Mouse (Mus musculus) G1E (cell line): ENCODE results near the gene Jazf1. TPM values are rescaled to one million over a fixed set of nuclear protein-coding genes. Genes with fewer than 3 reads are reported as not detected.

Experiments used
- ATAC-seq: 2 replicates; pipeline ENCODE4 v1.8.0; 2016; ENCODE audit warnings: mild to moderate bottlenecking; ENCODE audit not compliant: insufficient number of reproducible peaks, poor library complexity, low FRiP score, severe bottlenecking; ENCODE audit errors: extremely low read depth
- DNase-seq: peaks from one replicate; pipeline ENCODE4 v3.0.0; 2012; ENCODE audit warnings: low spot score
- H3K27me3 ChIP-seq: 2 replicates; pipeline ENCODE4 v1.6.1; 2012; ENCODE audit warnings: mild to moderate bottlenecking, low read length, inconsistent platforms; ENCODE audit not compliant: insufficient read depth
- H3K36me3 ChIP-seq: replicated peaks from 2 replicates; pipeline ENCODE3; 2012; ENCODE audit warnings: mild to moderate bottlenecking, inconsistent platforms
- H3K4me1 ChIP-seq: 2 replicates; pipeline ENCODE4 v1.6.1; 2012; ENCODE audit warnings: low read depth, low read length, inconsistent platforms, mixed read lengths; ENCODE audit not compliant: insufficient read depth
- H3K4me3 ChIP-seq: 2 replicates; pipeline ENCODE4 v1.5.1; 2012; ENCODE audit warnings: low read depth, mild to moderate bottlenecking, inconsistent platforms, low read length, moderate library complexity, mixed read lengths
- H3K9me3 ChIP-seq: replicated peaks from 2 replicates; pipeline ENCODE4 v1.6.1; 2012; ENCODE audit warnings: inconsistent platforms
- CTCF ChIP-seq: IDR thresholded peaks from 2 replicates; pipeline ENCODE4 v1.5.1; 2012; ENCODE audit warnings: low read depth, low read length, inconsistent platforms, mixed read lengths
- GATA1 ChIP-seq: IDR thresholded peaks from 2 replicates; pipeline ENCODE4 v1.6.1; 2012; ENCODE audit warnings: borderline replicate concordance, low read length, inconsistent platforms, mixed read lengths
- GATA2 ChIP-seq: IDR thresholded peaks from 2 replicates; pipeline ENCODE4 v1.6.1; 2012; ENCODE audit warnings: low read depth, low read length, inconsistent platforms, borderline replicate concordance
- POLR2AphosphoS5 ChIP-seq: IDR thresholded peaks from 2 replicates; pipeline ENCODE4 v1.6.1; 2012; ENCODE audit warnings: low read depth, low read length, inconsistent platforms; ENCODE audit not compliant: insufficient replicate concordance
- TAL1 ChIP-seq: conservative IDR thresholded peaks from 2 replicates; pipeline ENCODE4 v1.6.1; 2012; ENCODE audit warnings: low read depth, low read length, inconsistent platforms, mixed read lengths
- polyA plus RNA-seq: library from polyadenylated mRNA; stranded (reverse); fragments of >175 nt; gene quantifications from 2 replicates; pipeline ENCODE4 v1.2.3, GENCODE M21; 2012
- total RNA-seq, 2 experiments: library from RNA; stranded (forward) in 1 of 2; stranded (reverse) in 1 of 2; fragments of 200-1000 nt in 1 of 2; fragments of >200 nt in 1 of 2; fragmentation: Nextera tagmentation in 1 of 2; gene quantifications; 2 replicates each; pipeline ENCODE4 v1.2.3; 2014 to 2017

Gene Jazf1
- total and polyA plus RNA-seq, 3 experiments = not detected

DNA sequence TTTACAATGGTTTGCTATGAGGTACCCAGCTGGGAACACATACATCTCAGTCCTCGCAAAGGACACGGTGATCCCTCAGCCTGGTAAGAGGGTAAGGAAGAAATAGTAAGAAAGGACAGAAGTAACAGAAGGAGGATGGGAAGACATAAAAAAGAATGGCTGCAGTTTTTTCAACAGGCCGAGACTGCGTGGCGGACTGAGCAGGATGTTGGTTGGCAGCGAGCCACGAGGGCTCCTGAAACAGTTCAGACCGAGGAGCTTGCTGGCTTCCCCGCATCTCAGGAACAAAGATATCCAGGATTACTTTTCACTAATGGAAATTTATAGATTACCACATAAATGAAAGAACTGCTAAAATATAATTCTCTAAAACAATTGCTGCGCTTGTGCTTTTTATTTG, 131.4 kb downstream of the Jazf1 start:
- peaks cover 11% of the 10 kb centered on the region for H3K27me3 ChIP-seq
- H3K4me3 ChIP-seq = no peak overlapping the region
- H3K4me1 ChIP-seq = no peaks in the 10 kb centered on the region
- ATAC-seq = no peak
- DNase-seq = no peak
- no peaks in the 10 kb centered on the region for H3K36me3 ChIP-seq
- H3K9me3 ChIP-seq = no peaks in the 10 kb centered on the region
- TF ChIP-seq CTCF (no peak), POLR2AphosphoS5 (no peak), TAL1 (no peak), GATA1 (no peak), GATA2 (no peak)

DNA sequence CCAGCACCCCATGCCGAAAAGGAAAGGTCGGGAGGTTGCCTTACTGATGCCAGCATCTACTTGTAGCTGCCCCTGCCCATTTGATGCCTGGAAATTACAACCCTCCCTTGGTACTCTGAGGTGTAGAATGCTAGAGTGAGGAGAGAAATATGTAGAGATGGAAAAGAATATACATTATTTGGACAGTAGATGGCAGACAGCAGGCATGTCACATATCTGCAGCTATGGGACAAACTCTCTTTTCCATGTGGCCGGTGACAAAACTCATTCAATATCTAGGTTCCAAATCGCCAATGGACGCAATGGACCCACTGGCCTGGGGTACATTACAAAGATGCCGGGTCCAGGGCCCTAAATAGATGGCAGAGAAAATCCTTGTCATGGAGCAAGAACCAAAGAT, 134.4 kb downstream of the Jazf1 start:
- TF ChIP-seq GATA1 (no peak), GATA2 (no peak), TAL1 (no peak), CTCF (no peak), POLR2AphosphoS5 (no peak)
- no peak for ATAC-seq
- H3K4me3 ChIP-seq = no peak overlapping the region
- H3K36me3 ChIP-seq = no peaks in the 10 kb centered on the region
- H3K27me3 ChIP-seq = peaks cover 7% of the 10 kb centered on the region
- H3K4me1 ChIP-seq = no peaks in the 10 kb centered on the region
- H3K9me3 ChIP-seq = no peaks in the 10 kb centered on the region
- no peak for DNase-seq

DNA sequence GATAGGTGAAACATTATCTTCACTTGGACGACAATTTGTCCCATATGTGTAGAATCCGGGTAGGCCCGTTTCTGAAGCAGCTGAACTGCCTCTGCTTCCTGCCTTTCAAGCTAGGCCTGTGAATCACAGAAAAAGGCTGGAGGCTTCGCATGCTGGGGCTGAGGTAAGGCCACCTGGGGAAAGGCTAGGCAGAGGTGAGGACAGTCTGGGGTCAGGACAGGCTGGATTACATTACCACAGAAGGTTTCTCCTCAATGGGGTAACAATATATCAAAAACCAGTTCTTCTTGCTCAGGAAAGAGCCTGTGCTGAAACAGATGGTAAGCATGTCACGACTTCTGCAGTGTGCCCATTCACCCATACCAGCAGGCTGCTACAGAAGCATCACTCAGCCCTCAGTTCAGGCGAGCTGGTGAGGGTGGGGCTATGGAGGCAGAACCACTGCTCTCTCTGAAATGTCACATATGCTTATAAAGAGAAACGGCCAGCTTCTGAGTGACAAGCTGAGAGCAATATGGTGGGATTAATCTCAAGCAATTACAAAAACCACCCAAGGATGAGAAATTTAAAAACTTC, 135.7 kb downstream of the Jazf1 start:
- Histone ChIP-seq H3K4me3 (no peak overlapping the region), H3K36me3 (no peaks in the 10 kb centered on the region), H3K27me3 (peaks cover 7% of the 10 kb centered on the region), H3K9me3 (no peaks in the 10 kb centered on the region), H3K4me1 (no peaks in the 10 kb centered on the region)
- TF ChIP-seq POLR2AphosphoS5 = no peak
- no peak for TF ChIP-seq GATA2
- TF ChIP-seq TAL1 = no peak
- TF ChIP-seq GATA1 = no peak
- no peak for TF ChIP-seq CTCF
- ATAC-seq (no peak), DNase-seq (no peak)

DNA sequence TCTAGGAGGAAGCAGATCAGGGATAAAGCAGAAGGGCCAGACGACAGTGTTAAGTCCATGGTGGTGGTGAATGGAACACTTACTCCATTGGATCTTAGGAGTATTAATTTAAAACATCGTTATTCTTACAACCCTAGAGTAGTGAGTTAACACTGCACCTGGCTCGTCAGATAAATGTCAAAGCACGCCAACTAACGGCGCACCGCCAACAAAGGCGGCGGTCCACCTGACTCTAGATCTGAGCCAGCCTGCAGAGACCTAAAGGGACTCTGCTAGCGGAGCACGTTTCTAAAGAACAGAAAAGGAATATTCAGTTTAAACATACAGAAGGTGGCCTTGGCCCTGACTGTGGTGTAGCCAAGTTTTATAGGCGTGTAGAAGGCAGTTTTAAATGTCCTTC, 139.1 kb downstream of the Jazf1 start:
- ATAC-seq (no peak), DNase-seq (no peak)
- TF ChIP-seq GATA1 (no peak), CTCF (no peak)
- no peaks in the 10 kb centered on the region for H3K36me3 ChIP-seq
- H3K27me3 ChIP-seq = peaks cover 6% of the 10 kb centered on the region
- H3K4me3 ChIP-seq = no peak overlapping the region
- no peaks in the 10 kb centered on the region for H3K4me1 ChIP-seq
- no peaks in the 10 kb centered on the region for H3K9me3 ChIP-seq

DNA sequence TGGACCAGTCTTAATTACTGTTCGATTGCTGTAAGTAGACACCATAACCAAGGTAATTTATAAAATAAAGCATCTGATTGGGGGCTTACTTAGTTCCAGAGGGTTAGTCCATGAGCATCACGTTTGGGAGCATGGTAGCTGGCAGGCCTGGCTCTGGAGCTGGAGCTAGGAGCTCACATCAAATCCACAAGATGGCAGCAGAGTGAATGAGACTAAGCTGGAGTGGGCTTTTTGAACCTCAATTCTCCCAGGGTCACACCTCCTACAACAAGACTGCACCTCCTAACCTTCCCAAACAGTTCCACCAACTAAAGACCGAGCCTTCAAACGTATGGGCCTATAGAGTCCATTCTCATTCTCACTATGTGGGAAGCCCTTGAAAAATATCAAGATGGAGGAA, 141.5 kb downstream of the Jazf1 start:
- H3K9me3 ChIP-seq = no peaks in the 10 kb centered on the region
- no peak for TF ChIP-seq TAL1
- TF ChIP-seq POLR2AphosphoS5 = no peak
- TF ChIP-seq GATA2 = no peak
- TF ChIP-seq GATA1 = no peak
- TF ChIP-seq CTCF = no peak
- peaks cover 2% of the 10 kb centered on the region; the same call in 1 of the 2 replicates for H3K27me3 ChIP-seq
- DNase-seq (no peak), ATAC-seq (no peak)
- H3K4me1 ChIP-seq = no peaks in the 10 kb centered on the region
- H3K4me3 ChIP-seq = no peak overlapping the region
- H3K36me3 ChIP-seq = no peaks in the 10 kb centered on the region

DNA sequence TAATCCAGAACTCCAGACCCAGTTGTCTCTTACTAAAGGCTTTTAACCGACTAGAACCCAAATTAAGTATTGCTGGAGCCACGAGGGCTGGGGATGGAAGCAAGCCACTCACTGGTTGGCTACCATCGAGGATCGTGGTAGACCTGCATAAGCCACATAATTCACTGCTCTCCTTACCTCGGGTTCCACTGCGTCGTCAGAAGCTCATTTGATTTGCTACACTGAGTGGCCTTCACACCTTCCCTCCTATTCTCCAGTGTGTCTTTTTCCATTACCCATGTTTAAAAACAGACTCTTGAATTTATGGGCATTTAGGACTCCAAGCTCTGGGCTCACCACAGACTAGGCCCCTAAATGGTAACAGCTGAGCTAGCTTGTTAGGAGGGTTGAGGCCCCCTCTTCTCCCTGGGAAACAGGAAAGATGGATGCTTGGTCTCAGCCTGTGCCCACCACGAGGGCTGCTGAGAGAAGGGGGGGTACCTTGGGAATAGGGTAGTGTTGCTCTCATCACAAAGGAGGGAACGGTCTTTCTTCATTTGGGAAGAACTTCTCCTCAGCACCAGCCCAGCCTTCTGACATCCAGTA, 142.9 kb downstream of the Jazf1 start:
- Histone ChIP-seq H3K4me1 (no peaks in the 10 kb centered on the region), H3K4me3 (no peak overlapping the region), H3K36me3 (no peaks in the 10 kb centered on the region), H3K9me3 (no peaks in the 10 kb centered on the region), H3K27me3 (peaks cover 2% of the 10 kb centered on the region; the same call in 1 of the 2 replicates)
- DNase-seq (no peak), ATAC-seq (no peak)
- no peak for TF ChIP-seq CTCF
- no peak for TF ChIP-seq GATA1
- TF ChIP-seq GATA2 = no peak
- TF ChIP-seq TAL1 = no peak

DNA sequence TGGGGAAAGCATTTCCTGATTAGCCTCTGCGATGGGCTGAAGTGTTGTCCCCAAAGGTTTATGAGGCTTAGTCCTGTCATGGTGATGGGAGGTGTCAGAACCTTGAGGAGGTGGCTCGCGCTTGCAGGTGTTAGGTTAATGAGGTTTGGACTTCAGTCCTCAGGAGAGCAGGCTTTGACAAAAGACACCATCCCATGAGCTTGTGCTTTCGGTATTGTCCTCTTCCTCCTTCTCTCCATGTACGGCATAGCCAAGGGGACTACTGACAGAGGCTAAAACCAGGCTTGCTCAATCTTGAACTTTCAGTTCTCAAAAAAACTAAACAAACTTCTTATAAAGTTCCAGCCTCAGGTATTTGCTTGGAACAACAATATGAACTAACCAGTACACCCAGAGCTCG, 147.2 kb downstream of the Jazf1 start:
- no peaks in the 10 kb centered on the region for H3K36me3 ChIP-seq
- H3K4me1 ChIP-seq = no peaks in the 10 kb centered on the region
- no peak overlapping the region for H3K4me3 ChIP-seq
- TF ChIP-seq GATA1 (no peak), CTCF (no peak), TAL1 (no peak), GATA2 (no peak), POLR2AphosphoS5 (no peak)
- H3K9me3 ChIP-seq = no peaks in the 10 kb centered on the region
- H3K27me3 ChIP-seq = peaks cover 2% of the 10 kb centered on the region; the same call in 1 of the 2 replicates
- no peak for ATAC-seq
- no peak for DNase-seq
